Mouse (Mus musculus) thymus, adult 2 months (tissue): ENCODE measurements at regions not wholly inside any gene's neighbourhood (a gene's known extent, or its start where the extent isn't known, plus 50 kb on each side); places are given as distances from the start of the nearest gene placed in this dataset.

Source experiments
- CTCF ChIP-seq: fragments of 200-500 bp; IDR thresholded peaks from 2 replicates; pipeline ENCODE4 v1.5.1; 2012; ENCODE audit warnings: mild to moderate bottlenecking, control low read depth, low read length, moderate library complexity, borderline replicate concordance; ENCODE audit not compliant: control insufficient read depth, poor library complexity, insufficient read depth; ENCODE audit errors: extremely low read depth
- POLR2A ChIP-seq: fragments of 200-500 bp; IDR thresholded peaks from 2 replicates; pipeline ENCODE4 v1.6.1; 2012; ENCODE audit warnings: mild to moderate bottlenecking, low read length, control low read depth, moderate library complexity; ENCODE audit not compliant: control insufficient read depth, poor library complexity, insufficient read depth; ENCODE audit errors: extremely low read depth

DNA sequence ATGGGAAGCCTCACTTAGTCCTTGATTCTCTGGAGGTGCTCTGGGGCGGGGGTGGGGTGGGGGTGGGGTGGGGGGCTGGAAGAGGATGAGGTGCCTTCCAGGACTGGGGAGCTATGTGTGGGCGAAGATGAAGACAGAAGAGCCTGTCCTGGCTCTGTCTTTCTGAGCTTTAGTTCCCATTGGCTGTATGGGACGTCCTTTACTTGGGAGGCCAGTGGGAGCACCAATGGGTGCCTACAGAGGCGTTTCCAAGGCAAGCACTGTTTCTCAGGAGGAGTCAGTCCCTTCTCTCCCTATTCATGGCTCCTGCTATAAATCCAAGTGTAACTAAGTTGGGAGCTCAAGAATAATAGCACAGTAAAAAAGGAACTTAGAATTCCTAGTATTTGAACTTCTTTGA lies 108.9 kb upstream of the Npvf start:
- TF ChIP-seq POLR2A (no peak), CTCF (no peak)
